Mouse (Mus musculus) heart, postnatal 25 days (tissue): Measurements from ENCODE around the gene Pcyox1. TPM values are rescaled to one million over a fixed set of nuclear protein-coding genes. Genes with fewer than 3 reads are reported as not detected.
A peak's percentile ranks its signal among the peaks of the same experiment; 100 is the strongest.

Source experiments
- DNase-seq: peaks from one replicate; pipeline ENCODE4 v3.0.0; 2022; ENCODE audit warnings: low spot score
- intact Hi-C: fragments of 180-260 bp; cut with DNase I; formaldehyde crosslinking; loops from one replicate; pipeline ENCODE4 v1.15.1; 2025
- total RNA-seq, 2 experiments: library from RNA; stranded (reverse); gene quantifications; 2 replicates each; pipeline ENCODE4 v1.2.3; 2021

Gene Pcyox1
- total RNA-seq, result 10 to 100 TPM; 62.1 to 72.9 TPM

DNA sequence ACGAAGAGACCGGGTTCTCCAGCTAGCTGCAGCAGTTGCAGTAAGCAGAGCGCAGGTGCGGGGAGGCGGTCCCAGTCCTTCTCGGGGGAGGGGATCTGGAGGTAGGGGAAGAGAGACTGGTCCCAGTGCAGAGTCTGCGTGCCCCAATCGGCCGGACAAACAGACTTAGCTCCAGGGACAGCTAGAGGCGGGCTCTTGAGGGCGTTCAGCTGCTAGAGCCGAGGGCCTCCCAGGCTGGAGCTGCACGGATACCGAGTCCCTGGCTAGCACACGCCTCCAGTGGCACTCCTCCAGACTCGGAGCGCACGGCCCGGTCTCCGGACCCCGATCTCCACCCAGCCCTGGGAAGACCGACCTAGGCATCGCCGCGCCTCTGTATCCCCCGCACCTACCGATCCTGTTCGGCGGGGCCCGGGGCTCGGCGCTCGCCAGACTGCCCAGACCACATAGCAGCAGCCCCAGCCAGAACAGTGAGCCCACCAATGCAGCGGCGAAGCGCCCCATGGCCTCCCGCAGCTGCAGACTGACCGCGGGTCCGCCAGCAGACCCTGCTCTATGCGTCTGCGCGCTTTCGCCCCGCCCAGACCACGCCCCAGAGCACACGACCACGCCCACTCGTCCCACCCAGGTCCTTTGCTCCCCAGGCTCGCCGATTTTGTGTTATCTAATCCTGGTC is at the start of gene Pcyox1:
Pcyox1 (minus strand) TSS at position 574 of the 676 bp plus-strand sequence.
- intact Hi-C loops, result loop anchor here (2.0 kb wide), 1 partner anchor 26 kb away; the partner anchor contains the start of gene Snrpg

DNA sequence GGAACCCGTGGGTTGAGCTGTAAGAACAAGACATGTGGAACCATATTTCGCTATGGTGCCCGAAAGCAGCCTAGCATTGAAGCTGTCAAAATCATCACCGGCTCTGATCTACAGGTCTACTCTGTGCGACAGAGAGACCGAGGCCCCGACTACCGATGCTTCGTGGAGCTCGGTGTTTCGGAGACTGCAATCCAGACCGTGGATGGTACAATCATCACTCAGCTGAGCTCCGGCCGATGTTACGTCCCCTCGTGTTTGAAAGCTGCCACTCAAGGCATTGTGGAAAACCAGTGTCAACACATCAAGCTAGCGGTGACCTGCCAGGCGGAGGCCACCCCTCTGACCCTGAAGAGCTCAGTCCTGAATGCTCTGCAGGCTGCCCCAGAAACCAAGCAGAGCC is 48.6 kb upstream of the Pcyox1 start:
- DNase-seq, result no peak
- intact Hi-C loops, result no loop called here

More for the DNA sequence above, at the start of gene Pcyox1:
- DNase-seq, result peak; percentile 84

DNA sequence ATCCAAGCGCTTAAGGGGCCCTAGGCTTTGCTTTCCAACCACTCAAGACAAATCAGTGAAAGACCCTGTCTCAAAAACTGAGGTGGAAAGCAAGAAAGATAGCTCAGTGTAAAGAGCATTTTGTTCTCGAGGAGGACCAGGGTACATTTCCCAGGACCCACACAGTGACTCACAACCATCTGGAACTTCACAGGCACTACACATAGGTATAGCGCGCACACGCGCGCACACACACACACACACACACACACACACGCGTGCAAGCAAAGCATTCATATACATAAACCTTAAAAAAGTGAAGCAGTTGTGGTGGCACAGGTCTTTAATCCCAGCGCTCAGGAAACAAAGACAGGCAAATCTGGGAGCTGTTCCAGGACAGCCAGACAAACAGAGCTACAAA is 44.6 kb upstream of the Pcyox1 start:
- intact Hi-C loops, result no loop called here
- no peak for DNase-seq

DNA sequence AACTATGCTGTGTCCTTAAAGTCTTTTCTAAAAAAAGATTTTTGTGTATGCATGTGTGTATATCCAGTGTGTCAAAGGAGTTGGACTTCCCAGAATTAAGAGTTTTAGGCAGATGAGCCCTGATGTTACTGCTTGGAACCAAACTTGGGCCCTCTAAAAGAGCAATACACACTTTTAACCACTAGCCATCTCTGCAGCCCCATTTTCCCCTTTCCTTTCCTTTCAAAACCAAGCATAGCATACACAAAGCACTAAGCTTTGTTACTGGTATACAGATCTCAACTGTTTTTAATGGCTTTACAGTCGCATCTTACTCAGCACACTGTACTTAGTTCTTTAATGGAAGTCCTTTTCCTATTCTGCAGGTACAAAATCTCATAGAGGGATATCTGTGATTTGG is 42.6 kb upstream of the Pcyox1 start:
- DNase-seq, result no peak
- intact Hi-C loops, result loop anchor here (10.0 kb wide), 1 partner anchor 235 kb away; no protein-coding TSS in a partner anchor

DNA sequence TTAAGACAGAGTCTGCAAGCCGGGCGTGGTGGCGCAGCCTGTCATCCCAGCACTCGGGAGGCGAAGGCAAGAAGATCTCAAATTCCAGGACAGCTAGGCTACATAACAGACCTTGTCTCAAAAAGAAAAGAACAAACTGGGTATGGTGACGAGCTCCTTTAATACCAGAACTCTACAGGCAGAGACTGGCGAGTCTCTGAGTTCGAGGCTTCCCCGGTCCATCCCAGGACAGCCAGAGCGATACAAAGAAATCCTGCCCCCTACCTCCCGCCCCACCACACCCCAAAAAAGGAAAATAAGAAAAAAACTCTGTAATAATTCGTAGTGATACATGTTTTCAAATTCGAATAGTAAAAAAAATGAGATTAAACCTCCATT is 42.2 kb upstream of the Pcyox1 start:
- intact Hi-C loops, result loop anchor here (10.0 kb wide), 1 partner anchor 236 kb away; no protein-coding TSS in a partner anchor
- DNase-seq, result no peak

DNA sequence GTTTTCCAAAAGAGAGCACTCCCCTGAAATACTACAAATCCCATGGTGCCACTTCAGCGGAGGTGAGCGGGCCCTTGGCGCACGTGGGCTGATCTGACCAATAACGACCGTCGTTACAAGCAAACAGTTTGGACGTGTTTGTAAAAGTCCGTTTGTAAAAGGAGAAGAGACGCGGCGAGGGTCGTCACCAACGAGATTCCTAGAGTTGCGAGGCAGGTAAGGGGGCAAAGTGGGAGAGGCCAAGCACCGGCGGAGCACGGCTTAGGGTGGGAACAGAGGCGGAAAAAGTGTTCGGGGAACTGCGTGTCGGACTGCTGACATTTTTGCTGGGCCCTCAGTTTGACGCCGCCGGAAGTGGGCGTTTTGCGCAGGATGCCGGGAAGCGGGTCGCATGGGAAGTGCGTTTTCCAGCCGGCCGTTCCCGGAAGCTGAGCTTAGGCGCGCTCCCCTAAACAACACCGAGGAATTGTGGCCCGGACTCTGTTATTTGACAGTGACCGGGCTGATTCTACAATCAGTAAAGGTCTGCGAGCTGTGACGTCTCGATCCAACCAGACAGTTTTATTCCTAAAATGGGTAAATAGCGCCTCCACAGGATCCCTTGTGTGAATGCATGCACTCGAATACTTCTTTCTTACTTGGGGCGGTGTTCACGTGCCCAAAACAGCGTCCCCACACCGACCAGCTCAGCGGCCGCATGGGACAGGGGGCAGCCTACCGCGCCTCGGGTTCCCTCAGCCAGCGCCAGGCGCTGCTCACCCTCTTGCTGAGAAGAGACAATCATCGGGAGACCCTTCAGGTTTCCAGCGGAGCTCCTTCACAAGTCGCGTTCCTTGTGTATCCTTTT is 41.5 kb upstream of the Pcyox1 start, which contains the start of gene C87436:
C87436 (plus strand) TSS at position 103 of the 847 bp plus-strand sequence.
- peak; percentile 89 for DNase-seq
- intact Hi-C loops, result loop anchor here (10.0 kb wide), 1 partner anchor 236 kb away; no protein-coding TSS in a partner anchor

DNA sequence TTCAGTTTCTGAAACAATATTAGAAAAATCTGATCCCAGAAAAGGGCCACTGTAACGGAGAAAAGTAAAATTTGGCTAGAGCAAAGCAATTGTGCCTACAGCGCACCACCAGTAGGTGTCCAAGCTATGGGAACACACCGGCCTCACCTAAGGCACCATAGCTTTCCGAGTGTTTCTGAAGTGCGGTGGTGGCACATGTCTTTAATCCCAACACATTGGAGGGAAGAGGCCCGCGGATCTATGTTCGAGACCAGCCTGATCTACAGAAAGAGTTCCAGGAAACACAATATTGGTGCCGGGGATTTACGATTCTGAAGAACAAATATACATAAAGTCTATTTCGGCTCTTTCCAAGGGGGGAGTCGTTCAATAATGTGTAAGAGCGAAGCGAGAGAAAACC is 40.8 kb upstream of the Pcyox1 start:
- intact Hi-C loops, result loop anchor here (10.0 kb wide), 1 partner anchor 237 kb away; no protein-coding TSS in a partner anchor
- DNase-seq, result peak; percentile 27

DNA sequence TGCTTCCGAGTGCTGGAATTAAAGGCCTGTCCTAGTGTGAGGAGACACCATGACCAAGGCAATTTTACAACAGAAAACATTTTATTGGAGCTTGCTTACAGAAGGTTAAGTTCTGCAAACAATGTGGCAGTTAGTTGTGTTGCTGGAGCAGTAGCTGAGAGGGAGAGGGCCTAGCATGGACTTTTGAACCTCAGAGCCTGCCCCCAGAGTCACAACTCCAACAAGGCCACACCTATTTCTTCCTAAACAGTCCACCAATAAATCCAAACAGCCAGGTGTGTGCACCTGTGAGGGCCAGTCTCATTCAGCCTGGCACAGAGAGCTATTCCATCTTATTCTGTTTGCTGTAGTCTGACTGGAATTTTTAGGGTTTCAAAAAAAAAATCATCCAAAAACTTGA is 36.7 kb upstream of the Pcyox1 start:
- intact Hi-C loops, result loop anchor here (10.0 kb wide), 1 partner anchor 241 kb away; no protein-coding TSS in a partner anchor
- DNase-seq, result no peak

DNA sequence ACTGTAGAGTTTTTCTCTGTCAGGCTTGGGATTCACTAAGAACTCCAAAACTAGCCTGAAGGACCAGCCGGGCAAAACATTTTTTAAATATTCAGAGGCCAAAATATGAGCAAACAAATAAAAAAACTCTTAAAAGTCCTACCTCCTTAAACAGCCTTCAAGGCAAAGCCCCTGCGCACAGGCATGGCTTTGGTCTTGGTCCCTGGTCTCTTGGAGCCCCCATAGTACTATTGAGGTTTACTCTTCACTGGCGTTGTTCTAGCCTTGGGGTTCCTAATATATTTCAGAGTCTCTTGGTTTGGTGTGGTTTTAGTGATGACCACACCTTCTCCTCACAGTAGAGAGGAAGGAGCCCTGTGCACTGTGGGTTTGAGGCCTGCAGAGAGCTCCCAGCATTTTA is 34.6 kb upstream of the Pcyox1 start:
- intact Hi-C loops, result loop anchor here (10.0 kb wide), 1 partner anchor 243 kb away; no protein-coding TSS in a partner anchor
- no peak for DNase-seq

DNA sequence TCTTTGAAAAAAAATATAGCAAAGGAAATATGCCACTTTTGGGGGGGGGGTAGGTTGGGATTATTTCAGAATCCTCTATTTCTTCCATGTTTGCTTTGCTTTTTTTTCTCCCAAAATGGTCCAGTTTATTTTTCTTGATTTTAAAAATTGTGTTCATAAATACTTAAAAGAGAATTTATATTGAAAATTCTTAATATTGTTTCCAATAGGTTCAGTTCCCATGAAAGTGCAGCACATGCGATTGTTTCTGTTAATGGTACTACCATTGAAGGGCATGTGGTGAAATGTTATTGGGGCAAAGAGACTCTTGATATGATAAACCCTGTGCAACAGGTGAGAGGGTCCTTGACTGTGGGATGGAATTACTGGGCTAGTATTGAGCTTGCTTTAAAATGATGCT is 29.4 kb upstream of the Pcyox1 start, which contains the start of gene Gm44790:
Gm44790 (plus strand) TSS at position 301 of the 400 bp plus-strand sequence.
- intact Hi-C loops, result no loop called here

DNA sequence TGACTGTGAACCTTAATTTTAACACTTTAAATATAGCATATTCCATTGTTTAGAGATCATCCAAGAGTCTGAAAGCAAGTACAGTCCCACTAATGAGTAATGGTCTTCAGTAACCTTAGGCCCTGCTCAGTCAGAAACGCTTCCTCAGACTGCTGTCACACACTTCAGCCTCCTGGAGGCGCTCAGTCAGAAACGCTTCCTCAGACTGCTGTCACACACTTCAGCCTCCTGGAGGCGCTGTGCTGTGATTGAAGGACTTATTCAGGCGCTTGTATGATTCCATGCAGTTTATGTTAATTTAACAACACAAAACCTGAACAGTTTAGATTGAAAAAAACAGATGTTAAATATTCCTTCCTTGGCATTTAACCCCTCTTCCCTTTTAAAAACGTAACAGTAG is 23.5 kb upstream of the Pcyox1 start:
- intact Hi-C loops, result no loop called here
- DNase-seq, result no peak

More for the DNA sequence above, 29.4 kb upstream of the Pcyox1 start, which contains the start of gene Gm44790:
- no peak for DNase-seq

DNA sequence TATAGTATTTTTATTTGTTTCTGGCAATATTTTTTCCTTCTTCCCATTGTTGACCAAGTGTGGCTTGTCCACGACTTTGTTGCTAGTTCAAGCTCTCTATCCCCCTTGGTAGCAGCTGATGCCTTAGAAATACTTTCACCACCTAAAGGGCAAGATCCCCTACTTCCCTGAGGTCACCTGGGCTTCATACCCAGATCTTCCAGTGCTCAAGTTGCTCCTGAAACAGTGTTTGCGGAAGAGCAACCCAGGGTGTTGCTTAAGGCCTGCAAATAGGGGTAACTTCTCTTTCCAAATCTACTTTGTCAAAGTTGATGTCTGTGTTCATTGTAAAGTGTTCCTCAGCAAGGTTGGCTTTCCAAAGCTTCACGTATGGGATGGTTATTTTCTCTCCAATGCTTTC is 22.3 kb upstream of the Pcyox1 start:
- intact Hi-C loops, result no loop called here
- no peak for DNase-seq

DNA sequence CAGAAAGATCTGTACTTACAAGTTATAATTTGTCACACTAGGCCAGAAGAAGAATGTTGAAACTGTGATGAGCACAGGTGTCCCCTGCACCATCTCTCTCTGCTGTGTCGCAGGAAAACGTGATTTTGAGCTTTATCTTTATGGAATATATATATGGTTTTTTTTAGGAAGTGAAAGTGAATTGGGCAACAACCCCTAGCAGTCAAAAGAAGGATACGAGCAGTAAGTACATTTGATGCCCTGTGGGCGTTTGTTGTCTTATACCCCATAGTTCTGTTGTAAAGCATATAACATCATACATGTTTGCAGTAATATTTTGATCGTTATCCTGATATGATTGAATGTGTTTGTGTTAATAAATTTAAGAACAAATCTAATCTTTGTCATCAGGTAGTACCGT is 21.8 kb upstream of the Pcyox1 start:
- no peak for DNase-seq
- intact Hi-C loops, result no loop called here

DNA sequence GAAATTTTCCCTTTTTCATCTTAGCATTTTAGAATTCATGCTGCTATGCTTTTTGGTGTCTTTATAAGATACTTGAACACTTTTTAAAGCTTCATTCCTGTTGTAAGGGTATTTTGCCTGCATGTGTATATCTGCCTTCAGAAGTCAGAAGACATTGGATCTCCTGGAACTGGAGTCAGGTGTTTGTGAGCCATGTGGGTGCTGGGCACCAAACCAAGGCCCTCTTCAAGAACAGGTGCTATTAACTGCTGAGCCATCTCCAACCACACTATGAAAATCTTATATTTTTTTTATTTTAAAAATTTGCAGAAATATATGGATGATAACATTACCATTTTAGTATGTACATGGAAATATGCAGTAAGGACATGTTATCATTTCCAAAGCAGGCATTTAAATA is 9.4 kb upstream of the Pcyox1 start:
- DNase-seq, result no peak
- intact Hi-C loops, result no loop called here

DNA sequence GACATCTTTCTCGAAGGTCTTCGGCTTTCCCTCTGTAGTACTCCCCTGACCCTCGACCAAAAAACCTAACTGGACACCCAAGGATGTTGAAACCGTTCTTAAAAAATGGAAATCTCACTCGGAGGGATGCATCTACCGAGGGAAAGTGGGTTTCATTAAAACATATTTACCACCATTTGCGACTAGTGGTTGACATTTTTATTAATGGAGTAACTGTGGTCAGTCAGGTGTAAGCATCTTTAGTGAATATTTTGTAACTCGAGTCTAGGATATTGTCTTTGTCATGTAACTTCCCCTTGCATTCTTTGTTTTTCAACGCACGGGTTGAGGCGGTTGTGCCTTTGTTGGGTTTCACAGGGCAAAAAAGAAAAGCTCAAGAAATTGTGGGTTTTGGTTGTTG is 8.0 kb upstream of the Pcyox1 start:
- intact Hi-C loops, result loop anchor here (5.0 kb wide), 2 partner anchors 263 to 278 kb away; no protein-coding TSS in a partner anchor
- no peak for DNase-seq

DNA sequence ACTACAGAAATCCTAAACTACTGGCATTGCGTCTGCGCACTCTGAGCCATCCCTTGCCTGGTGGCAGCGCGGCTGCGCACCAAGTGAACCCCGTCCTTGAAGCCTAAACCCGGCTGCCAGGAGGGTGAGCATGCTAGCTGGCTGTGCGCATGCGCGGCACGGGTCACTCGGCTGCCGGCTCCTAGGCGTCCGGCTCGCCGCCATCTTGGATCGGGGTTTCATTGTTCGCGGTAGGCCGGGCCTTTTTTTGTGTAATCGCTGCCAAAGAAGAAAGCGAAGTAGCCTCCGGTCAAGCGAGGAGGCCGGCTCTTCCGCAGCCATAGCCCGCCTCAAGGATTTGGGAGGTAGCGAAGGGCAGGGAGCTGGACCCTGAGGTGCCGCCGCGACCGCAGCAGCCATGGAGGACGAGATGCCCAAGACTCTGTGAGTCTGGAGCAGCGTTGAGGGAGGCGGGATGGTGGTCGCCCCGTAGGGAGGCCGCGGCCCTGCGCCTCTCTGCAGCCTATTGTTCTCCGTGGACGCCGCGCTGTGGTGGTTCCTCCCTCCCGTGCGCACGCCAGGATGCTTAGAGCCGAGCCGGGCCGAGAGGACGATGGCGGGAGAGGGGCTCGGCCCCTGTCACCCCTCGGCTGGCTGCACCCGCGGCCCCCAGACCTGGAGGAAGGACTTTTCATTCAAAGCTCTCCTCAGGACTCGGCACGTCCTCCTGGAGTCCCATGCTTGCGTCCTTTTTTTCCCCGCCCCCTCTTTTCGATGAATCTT is 7.3 kb upstream of the Pcyox1 start, which contains the start of gene Tia1:
Tia1 (plus strand) TSS at position 120 of the 762 bp plus-strand sequence.
- DNase-seq, result peak; percentile 96
- intact Hi-C loops, result loop anchor here (5.0 kb wide), 2 partner anchors 262 to 277 kb away; no protein-coding TSS in a partner anchor

DNA sequence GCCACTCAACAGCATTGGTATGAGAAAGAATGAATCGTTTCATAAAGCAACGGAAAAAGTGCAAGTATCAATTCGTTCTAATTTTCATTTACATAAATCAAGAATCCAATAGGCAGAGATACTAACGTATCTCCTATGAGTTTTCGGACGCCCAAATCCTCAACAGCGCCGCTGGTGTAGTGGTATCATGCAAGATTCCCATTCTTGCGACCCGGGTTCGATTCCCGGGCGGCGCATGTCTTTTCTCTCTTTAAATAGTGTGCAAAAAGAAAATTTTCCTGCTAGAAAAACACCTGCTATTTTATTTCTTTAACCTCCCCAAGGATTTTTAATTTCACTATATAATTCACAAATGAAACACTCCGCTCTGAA is 6.8 kb upstream of the Pcyox1 start:
- no peak for DNase-seq
- intact Hi-C loops, result loop anchor here (2.0 to 5.0 kb wide), 3 partner anchors 39 to 276 kb away; partner anchors contain the start of gene Fam136a

DNA sequence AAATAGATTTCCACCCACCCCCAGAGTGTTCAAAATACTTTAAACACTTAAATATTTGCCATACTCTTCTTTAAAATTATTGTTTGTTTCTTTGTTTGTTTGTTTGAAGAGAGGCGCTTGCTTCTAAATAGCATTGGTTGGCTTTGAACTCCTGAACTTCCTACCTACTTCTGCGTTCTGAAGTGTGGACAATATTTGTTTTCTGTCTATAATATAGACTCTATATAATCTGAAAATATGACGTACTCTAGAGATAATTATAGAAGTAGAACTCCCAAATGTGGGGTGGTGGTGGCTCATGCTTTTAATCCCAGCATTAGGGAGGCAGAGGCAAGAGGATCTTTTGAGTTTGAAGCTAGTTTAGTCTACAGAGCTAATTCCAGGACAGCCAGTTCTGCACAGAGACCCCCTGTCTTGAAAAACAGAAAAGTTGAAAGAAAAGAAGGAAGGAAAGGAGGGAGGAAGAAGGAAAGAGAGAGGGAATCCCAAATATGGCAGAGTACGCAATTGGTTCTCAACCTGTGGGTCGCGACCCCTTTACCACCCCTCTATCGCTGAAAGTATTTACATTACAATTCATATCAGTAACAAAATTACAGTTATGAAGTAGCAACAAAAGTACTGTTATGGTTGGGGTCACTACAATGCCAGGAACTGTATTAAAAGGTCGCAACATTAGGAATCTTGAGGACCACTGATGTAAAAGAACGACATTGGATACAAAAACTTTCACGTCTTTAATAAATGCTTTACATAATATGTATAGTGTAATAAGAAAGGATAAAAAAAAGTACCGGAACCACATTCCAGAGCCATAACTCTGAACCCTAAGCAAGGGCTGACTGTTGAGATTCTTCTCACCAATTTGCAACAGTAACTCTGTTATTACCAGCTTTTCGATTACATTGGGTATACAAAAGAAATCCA is 6.0 kb upstream of the Pcyox1 start:
- no peak for DNase-seq
- intact Hi-C loops, result loop anchor here (2.0 to 5.0 kb wide), 3 partner anchors 38 to 276 kb away; partner anchors contain the start of gene Fam136a
